In genomic region chr3:88204751-88205150, GRCm38 (mm10) we compare ENCODE assay signal across 14 mouse cellular contexts. TPM values are rescaled to one million over a fixed set of nuclear protein-coding genes. Genes with fewer than 3 reads are reported as not detected.
DNase-seq lines count a peak whose midpoint lies in the region; ATAC-seq lines count a peak whose summit lies in the region.
"Had no signal": no experiment of that assay in that cellular context is flagged by ENCODE, and none has a peak within 500 bp of the region (broad histone marks: within the 10 kb centered on the region; RNA-seq: fewer than 3 reads in every experiment).

No protein-coding gene starts in this region.

- no peaks in the 10 kb centered on the region for H3K36me3 ChIP-seq in hindbrain, embryonic 10.5 days
- H3K36me3 ChIP-seq in midbrain, embryonic 15.5 days (replicated peaks), result no peaks in the 10 kb centered on the region
- no peaks in the 10 kb centered on the region for H3K36me3 ChIP-seq in liver, embryonic 12.5 days
- H3K36me3 ChIP-seq: embryonic facial prominence, embryonic 15.5 days; heart, embryonic 12.5 days; limb, embryonic 13.5 days had no signal

- no peak overlapping the region for H3K4me3 ChIP-seq in hindbrain, embryonic 10.5 days
- H3K4me3 ChIP-seq in midbrain, embryonic 15.5 days, result no peak overlapping the region
- H3K4me3 ChIP-seq in liver, embryonic 12.5 days, result no peak overlapping the region
- H3K4me3 ChIP-seq: embryonic facial prominence, embryonic 15.5 days; gastrocnemius, adult 2 months; heart, embryonic 12.5 days; limb, embryonic 13.5 days had no signal

- H3K4me1 ChIP-seq in hindbrain, embryonic 10.5 days (replicated peaks), result peaks cover 84% of the 10 kb centered on the region
- H3K4me1 ChIP-seq in midbrain, embryonic 15.5 days, result peaks cover 64% of the 10 kb centered on the region
- H3K4me1 ChIP-seq in liver, embryonic 12.5 days, result peaks cover 9% of the 10 kb centered on the region; the same call in 1 of the 2 replicates

- H3K27me3 ChIP-seq in hindbrain, embryonic 10.5 days (ENCODE audit: insufficient read depth, poor library complexity, severe bottlenecking), result peaks cover 100% of the 10 kb centered on the region
- peaks cover 38% of the 10 kb centered on the region for H3K27me3 ChIP-seq in midbrain, embryonic 15.5 days (replicated peaks)
- H3K27me3 ChIP-seq in liver, embryonic 12.5 days (replicated peaks), result peaks cover 100% of the 10 kb centered on the region

- ATAC-seq in midbrain, embryonic 15.5 days (replicated peaks), result no peak
- no peak for ATAC-seq in liver, embryonic 12.5 days
- no peak for ATAC-seq in megakaryocyte progenitor cell, adult 5-6 weeks (replicated peaks; ENCODE audit: poor library complexity)

- peak overlapping the region; percentile 86 for H3K27ac ChIP-seq in hindbrain, embryonic 10.5 days
- peak overlapping the region; percentile 85 for H3K27ac ChIP-seq in midbrain, embryonic 15.5 days
- no peak overlapping the region for H3K27ac ChIP-seq in liver, embryonic 12.5 days
- H3K27ac ChIP-seq: embryonic facial prominence, embryonic 15.5 days; gastrocnemius, adult 2 months; kidney, postnatal 0 days; limb, embryonic 13.5 days had no signal

- no peaks in the 10 kb centered on the region for H3K9me3 ChIP-seq in hindbrain, embryonic 10.5 days
- H3K9me3 ChIP-seq in midbrain, embryonic 15.5 days, result no peaks in the 10 kb centered on the region
- H3K9me3 ChIP-seq in liver, embryonic 12.5 days (replicated peaks), result no peaks in the 10 kb centered on the region
- H3K9me3 ChIP-seq: embryonic facial prominence, embryonic 15.5 days; heart, embryonic 12.5 days; limb, embryonic 13.5 days had no signal

- WGBS in hindbrain, embryonic 10.5 days, result 14% methylated on average over 1 of the region's 1 CpGs
- WGBS in midbrain, embryonic 15.5 days, result 7% methylated on average over 1 of the region's 1 CpGs
- 31% methylated on average over 1 of the region's 1 CpGs for WGBS in liver, embryonic 12.5 days (ENCODE audit: insufficient replicate concordance)

- no peak overlapping the region for H3K9ac ChIP-seq in midbrain, embryonic 15.5 days
- no peak overlapping the region for H3K9ac ChIP-seq in liver, embryonic 12.5 days
- H3K9ac ChIP-seq: embryonic facial prominence, embryonic 15.5 days; heart, embryonic 12.5 days; limb, embryonic 13.5 days; lung, embryonic 14.5 days had no signal

- peak; percentile 19 to 38 for DNase-seq in right cerebral cortex, adult 2 months (ENCODE audit: low spot score in 2 of 2)
- DNase-seq in right cerebral cortex, adult 18-20 months, result no peak
- DNase-seq in hindbrain, embryonic 10.5 days (ENCODE audit: low spot score), result no peak
- no peak for DNase-seq in gastrocnemius, postnatal 25 days
- DNase-seq: gastrocnemius, adult 2 months; lung, embryonic 14.5 days had no signal

- H3K4me2 ChIP-seq in midbrain, embryonic 15.5 days, result no peak overlapping the region
- H3K4me2 ChIP-seq in liver, embryonic 12.5 days, result no peak overlapping the region
- H3K4me2 ChIP-seq: embryonic facial prominence, embryonic 15.5 days; heart, embryonic 12.5 days; limb, embryonic 13.5 days; lung, embryonic 14.5 days had no signal

RNA-seq across cellular contexts. Expression of gene Rhbg, which starts 49.8 kb away (rescaled TPM):
- polyA plus RNA-seq in hindbrain, embryonic 10.5 days (2016; fragmentation: Nextera tagmentation; extraction: Ambion mirVana), result not detected in 2 replicates
- 0.14 TPM in 2 replicates for polyA plus RNA-seq in midbrain, embryonic 15.5 days (2015; fragmentation: Nextera tagmentation; extraction: Ambion mirVana)
- not detected for total RNA-seq in gastrocnemius, postnatal 25 days (2021)
- polyA plus RNA-seq in liver, embryonic 12.5 days (2016; fragmentation: Nextera tagmentation; extraction: Ambion mirVana), result 14.5 and 16.0 TPM in 2 replicates
- not detected in 2 replicates for total RNA-seq in megakaryocyte progenitor cell, adult 5-6 weeks (2015)
- total RNA-seq in megakaryocyte progenitor cell, adult 5-6 weeks (2017), result 0.14 TPM in 1 of 2 replicates, not detected in the other
- total RNA-seq: gastrocnemius, adult 2 months; megakaryocyte, adult 5-6 weeks had no signal
- polyA plus RNA-seq: lung, embryonic 14.5 days had no signal

Comparison
In these comparisons a context has a peak if more than half of its experiments do, and no peak if none do; other contexts are left out.
1. DNase-seq: peak in right cerebral cortex, adult 2 months (2 of 2); none in right cerebral cortex, adult 18-20 months (single experiment), hindbrain, embryonic 10.5 days (single experiment) and gastrocnemius, postnatal 25 days (single experiment).
2. RNA of gene Rhbg, which starts 49.8 kb away (polyA plus RNA-seq): 14.5 to 16.0 TPM in liver, embryonic 12.5 days; 0.14 TPM in midbrain, embryonic 15.5 days and not detected in hindbrain, embryonic 10.5 days; every median in the first group is over 10 times any median in the second.